Mouse (Mus musculus) small intestine, adult 2 months (tissue): ENCODE data around the gene Me3.

Experiments used
- CTCF ChIP-seq: fragments of 200-500 bp; IDR thresholded peaks from 2 replicates; pipeline ENCODE4 v1.5.1; 2012; ENCODE audit warnings: low read depth, mild to moderate bottlenecking, control low read depth, inconsistent platforms, low read length, moderate library complexity, mixed read lengths; ENCODE audit not compliant: insufficient replicate concordance, insufficient read length; ENCODE audit errors: extremely low read depth
- POLR2A ChIP-seq: fragments of 200-500 bp; IDR thresholded peaks from 2 replicates; pipeline ENCODE4 v1.6.1; 2012; ENCODE audit warnings: low read depth, mild to moderate bottlenecking, control low read depth, inconsistent platforms, low read length, moderate library complexity

DNA sequence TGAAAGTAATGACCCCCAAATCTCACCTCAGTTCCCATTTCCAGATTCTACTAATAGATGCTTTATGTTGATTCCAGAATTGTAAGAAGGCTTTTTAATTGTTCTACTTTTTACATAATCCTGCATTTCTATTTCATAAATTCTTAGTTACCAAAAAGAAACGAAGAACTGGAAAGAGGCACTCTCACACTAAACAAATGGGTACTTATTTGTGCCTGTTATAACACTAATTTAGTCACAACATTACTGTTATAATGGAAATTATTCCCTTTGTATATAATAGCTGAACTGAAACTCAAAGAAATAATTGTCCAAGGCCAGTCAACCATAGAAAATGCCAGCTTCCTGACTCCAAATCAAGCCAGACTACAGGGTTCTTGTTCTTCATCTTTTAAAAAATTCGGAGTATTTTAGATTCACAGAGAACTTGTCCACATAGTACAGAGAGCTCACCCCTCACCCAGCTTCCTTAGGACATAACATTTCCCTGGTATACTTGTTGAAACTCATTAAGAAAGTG, 47.5 kb downstream of the Me3 start:
- no peak for TF ChIP-seq CTCF
- no peak for TF ChIP-seq POLR2A
